Mouse (Mus musculus) E14TG2a.4 (cell line): ENCODE results near the gene Rcor3.

Source experiments
- CTCF ChIP-seq: conservative IDR thresholded peaks from 2 replicates; pipeline ENCODE4 v1.5.1; 2014; ENCODE audit warnings: low read length
- NANOG ChIP-seq: IDR thresholded peaks from 2 replicates; pipeline ENCODE4 v1.6.1; 2014; ENCODE audit warnings: borderline replicate concordance, low read length, mixed read lengths
- POU5F1 ChIP-seq: IDR thresholded peaks from 2 replicates; pipeline ENCODE4 v1.6.1; 2014; ENCODE audit warnings: low read length, borderline replicate concordance

GRCm38 (mm10) chr1:192058911-192059310 lies 79.0 kb downstream of the Rcor3 start:
- TF ChIP-seq CTCF (no peak), NANOG (no peak), POU5F1 (no peak)
